In the genomic region with DNA sequence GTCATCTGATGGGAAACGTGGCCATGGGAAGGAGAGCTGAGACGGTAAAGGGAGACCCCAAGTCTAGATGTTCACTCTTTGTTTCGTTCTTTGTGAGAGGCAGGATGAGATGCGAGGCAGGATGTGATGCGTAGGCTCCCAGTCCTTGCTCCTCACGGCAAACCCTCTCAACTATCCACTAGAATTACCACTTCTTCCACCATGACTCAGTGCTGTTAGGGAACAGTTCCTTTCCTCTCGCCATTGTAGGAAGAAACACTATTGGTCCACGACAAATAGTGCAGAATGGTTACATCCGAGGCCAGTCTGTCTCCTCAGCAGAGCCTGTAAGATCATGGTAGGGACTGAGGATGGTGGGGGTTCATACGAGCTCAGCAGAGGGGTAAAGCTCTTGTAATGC, we compare ENCODE assay signal across 29 mouse cellular contexts. TPM values are rescaled to one million over a fixed set of nuclear protein-coding genes. Genes with fewer than 3 reads are reported as not detected.
DNase-seq lines count a peak whose midpoint lies in the region; ATAC-seq and TF ChIP-seq lines count a peak whose summit lies in the region.
"Had no signal": no experiment of that assay in that cellular context is flagged by ENCODE, and none has a peak within 500 bp of the region (broad histone marks: within the 10 kb centered on the region; RNA-seq: fewer than 3 reads in every experiment).

No protein-coding gene starts in this region.

- H3K9me3 ChIP-seq in embryonic facial prominence, embryonic 11.5 days (replicated peaks; ENCODE audit: control insufficient read depth, low read length): no peaks in the 10 kb centered on the region
- H3K9me3 ChIP-seq in embryonic facial prominence, embryonic 14.5 days (ENCODE audit: control insufficient read depth, low read length): no peaks in the 10 kb centered on the region
- no peaks in the 10 kb centered on the region for H3K9me3 ChIP-seq in forebrain, embryonic 16.5 days (ENCODE audit: control insufficient read depth, low read length)
- H3K9me3 ChIP-seq: embryonic facial prominence, embryonic 15.5 days; forebrain, embryonic 15.5 days; hindbrain, embryonic 10.5 days; hindbrain, embryonic 13.5 days; intestine, embryonic 15.5 days had no signal

- peaks cover 8% of the 10 kb centered on the region for H3K4me1 ChIP-seq in cortical plate, adult 2 months (ENCODE audit: control insufficient read depth, insufficient read depth, low read length)
- no peaks in the 10 kb centered on the region; the same call in 1 of the 2 replicates for H3K4me1 ChIP-seq in embryonic facial prominence, embryonic 11.5 days (ENCODE audit: control insufficient read depth, insufficient read depth, low read length)
- no peaks in the 10 kb centered on the region for H3K4me1 ChIP-seq in embryonic facial prominence, embryonic 14.5 days (ENCODE audit: control insufficient read depth, insufficient read depth, low read length)
- no peaks in the 10 kb centered on the region for H3K4me1 ChIP-seq in forebrain, embryonic 16.5 days (replicated peaks; ENCODE audit: control insufficient read depth, insufficient read depth, low read length)
- H3K4me1 ChIP-seq: embryonic facial prominence, embryonic 15.5 days; forebrain, embryonic 15.5 days; hindbrain, embryonic 10.5 days; hindbrain, embryonic 13.5 days; intestine, embryonic 15.5 days had no signal

- H3K4me3 ChIP-seq in left cerebral cortex, adult 2 months: no peak overlapping the region
- no peak overlapping the region for H3K4me3 ChIP-seq in cortical plate, adult 2 months (ENCODE audit: insufficient read depth, low read length)
- H3K4me3 ChIP-seq in embryonic facial prominence, embryonic 11.5 days (ENCODE audit: low read depth, low read length): no peak overlapping the region
- no peak overlapping the region for H3K4me3 ChIP-seq in embryonic facial prominence, embryonic 14.5 days (ENCODE audit: low read depth, low read length)
- no peak overlapping the region for H3K4me3 ChIP-seq in forebrain, embryonic 16.5 days (replicated peaks; ENCODE audit: low read length)
- H3K4me3 ChIP-seq: embryonic facial prominence, embryonic 15.5 days; forebrain, embryonic 15.5 days; hindbrain, embryonic 10.5 days; hindbrain, embryonic 13.5 days; intestine, embryonic 15.5 days had no signal

- TF ChIP-seq POLR2A in cortical plate, adult 2 months (IDR thresholded peaks at IDR 0.05; ENCODE audit: extremely low read depth, insufficient read depth, low read length): no peak

- no peak for ATAC-seq in embryonic facial prominence, embryonic 11.5 days (replicated peaks; ENCODE audit: insufficient number of reproducible peaks, low FRiP score, low TSS enrichment, low read depth)
- ATAC-seq in embryonic facial prominence, embryonic 14.5 days (ENCODE audit: low read depth): no peak
- ATAC-seq in forebrain, embryonic 16.5 days: no peak
- ATAC-seq: CD4-positive, CD25-positive, alpha-beta regulatory T cell, adult 4 months; forebrain, embryonic 15.5 days; hindbrain, embryonic 16.5 days; intestine, embryonic 15.5 days had no signal

- 82% methylated on average over 10 of the region's 10 CpGs for WGBS in embryonic facial prominence, embryonic 11.5 days
- 83% methylated on average over 10 of the region's 10 CpGs for WGBS in embryonic facial prominence, embryonic 14.5 days
- WGBS in forebrain, embryonic 16.5 days: 93% methylated on average over 10 of the region's 10 CpGs

- no peak overlapping the region for H3K4me2 ChIP-seq in embryonic facial prominence, embryonic 11.5 days (ENCODE audit: low read depth, low read length)
- no peak overlapping the region for H3K4me2 ChIP-seq in embryonic facial prominence, embryonic 14.5 days (ENCODE audit: low read depth, low read length)
- no peak overlapping the region for H3K4me2 ChIP-seq in forebrain, embryonic 16.5 days (ENCODE audit: low read length)
- H3K4me2 ChIP-seq: embryonic facial prominence, embryonic 15.5 days; forebrain, embryonic 15.5 days; heart, embryonic 11.5 days; hindbrain, embryonic 13.5 days; intestine, embryonic 15.5 days had no signal

- peak overlapping the region; percentile 57; the same call in 1 of the 2 replicates for H3K27ac ChIP-seq in left cerebral cortex, adult 2 months
- H3K27ac ChIP-seq in cortical plate, adult 2 months (ENCODE audit: insufficient read depth, low read length): peak overlapping the region; percentile 52
- H3K27ac ChIP-seq in embryonic facial prominence, embryonic 11.5 days (replicated peaks; ENCODE audit: low read depth, low read length): peak overlapping the region; percentile 70
- H3K27ac ChIP-seq in embryonic facial prominence, embryonic 14.5 days (replicated peaks; ENCODE audit: low read depth, low read length): peak overlapping the region; percentile 69
- H3K27ac ChIP-seq in forebrain, embryonic 16.5 days (ENCODE audit: low read length): no peak overlapping the region
- H3K27ac ChIP-seq: forebrain, embryonic 15.5 days; hindbrain, embryonic 10.5 days; hindbrain, embryonic 13.5 days; intestine, embryonic 15.5 days had no signal

- intact Hi-C loops in left cerebral cortex, adult 2 months (cut with DNase I): no loop called here
- intact Hi-C loops in left cerebral cortex, postnatal 14 days (cut with DNase I): loop anchor here (5.0 kb wide), 1 partner anchor 35 kb away; no protein-coding TSS in a partner anchor

- TF ChIP-seq CTCF in left cerebral cortex, adult 2 months (IDR thresholded peaks at IDR 0.05): no peak
- no peak for TF ChIP-seq CTCF in cortical plate, adult 2 months (IDR thresholded peaks at IDR 0.05; ENCODE audit: extremely low read depth, insufficient read depth, low read length)

- no peaks in the 10 kb centered on the region for H3K27me3 ChIP-seq in embryonic facial prominence, embryonic 11.5 days (ENCODE audit: control insufficient read depth, insufficient read depth, low read length)
- H3K27me3 ChIP-seq in embryonic facial prominence, embryonic 14.5 days (replicated peaks; ENCODE audit: control insufficient read depth, insufficient read depth, low read length): no peaks in the 10 kb centered on the region
- H3K27me3 ChIP-seq in forebrain, embryonic 16.5 days (replicated peaks; ENCODE audit: control insufficient read depth, insufficient read depth, low read length): no peaks in the 10 kb centered on the region
- H3K27me3 ChIP-seq: embryonic facial prominence, embryonic 15.5 days; forebrain, embryonic 15.5 days; hindbrain, embryonic 13.5 days; intestine, embryonic 15.5 days had no signal

- DNase-seq in left cerebral cortex, adult 2 months (ENCODE audit: extremely low spot score in 1 of 2, low spot score in 2 of 2): no peak
- DNase-seq in left cerebral cortex, postnatal 14 days (ENCODE audit: low spot score in 2 of 2): no peak
- DNase-seq in embryonic facial prominence, embryonic 11.5 days (ENCODE audit: low spot score): no peak
- DNase-seq in embryonic facial prominence, embryonic 14.5 days (ENCODE audit: low spot score): no peak
- DNase-seq in gastrocnemius, adult 8-10 months (ENCODE audit: low spot score in 2 of 2): no peak
- DNase-seq: adrenal gland, adult 2 months; adrenal gland, postnatal 25 days; cerebellum, adult 18-20 months; cerebellum, adult 9-10 months; cerebellum, postnatal 14 days; embryo, embryonic 11 days; gastrocnemius, postnatal 10 days; gastrocnemius, postnatal 36 days; heart, postnatal 36 days; kidney, adult 11 months; kidney, adult 8-10 months had no signal

- no peaks in the 10 kb centered on the region for H3K36me3 ChIP-seq in embryonic facial prominence, embryonic 11.5 days (replicated peaks; ENCODE audit: control insufficient read depth, insufficient read depth, low read depth, low read length)
- H3K36me3 ChIP-seq in embryonic facial prominence, embryonic 14.5 days (ENCODE audit: control insufficient read depth, insufficient read depth, low read length): 0 out of 2 replicates have a peak, but pooled peaks cover 4% of the 10 kb centered on the region
- peaks cover under 1% of the 10 kb centered on the region; the same call in 1 of the 2 replicates for H3K36me3 ChIP-seq in forebrain, embryonic 16.5 days (ENCODE audit: control insufficient read depth, insufficient read depth)
- H3K36me3 ChIP-seq: intestine, embryonic 15.5 days had no signal

- H3K9ac ChIP-seq in embryonic facial prominence, embryonic 11.5 days (replicated peaks; ENCODE audit: low read length): no peak overlapping the region
- no peak overlapping the region for H3K9ac ChIP-seq in embryonic facial prominence, embryonic 14.5 days (ENCODE audit: low read depth, low read length)
- H3K9ac ChIP-seq in forebrain, embryonic 16.5 days (replicated peaks; ENCODE audit: low read depth, low read length): no peak overlapping the region
- H3K9ac ChIP-seq: embryonic facial prominence, embryonic 15.5 days; forebrain, embryonic 15.5 days; hindbrain, embryonic 13.5 days; intestine, embryonic 15.5 days had no signal

RNA-seq across cellular contexts. Expression of a gene that starts 56.3 kb away (rescaled TPM):
- 10 to 100 TPM; 69.5 to 75.5 TPM for total RNA-seq in left cerebral cortex, adult 2 months (2021)
- total RNA-seq in left cerebral cortex, postnatal 14 days (2021): 10 to 100 TPM; 86.9 to 91.7 TPM
- 20.7 and 22.5 TPM in 2 replicates for polyA plus RNA-seq in cortical plate, adult 2 months (2012; rRNA removed)
- 15.3 and 15.7 TPM in 2 replicates for polyA plus RNA-seq in embryonic facial prominence, embryonic 11.5 days (2014; fragmentation: Nextera tagmentation; extraction: Ambion mirVana)
- 8.1 and 8.7 TPM in 2 replicates for polyA plus RNA-seq in embryonic facial prominence, embryonic 14.5 days (2014; fragmentation: Nextera tagmentation; extraction: Ambion mirVana)
- total RNA-seq in gastrocnemius, adult 8-10 months (2022): under 1 TPM; 0.16 to 0.70 (median 0.40) TPM
- polyA plus RNA-seq in forebrain, embryonic 16.5 days (2015; fragmentation: Nextera tagmentation; extraction: Ambion mirVana): 17.4 and 18.3 TPM in 2 replicates
- total RNA-seq: common myeloid progenitor, adult 5-6 weeks; granulocyte monocyte progenitor cell, adult 5-6 weeks; MEL had no signal
- polyA plus RNA-seq: CD4-positive, CD25-positive, alpha-beta regulatory T cell, adult 4 months had no signal
